24 mouse cellular contexts compared by ENCODE assay signal in genomic region chr3:84875306-84875705, GRCm38 (mm10).
A peak's percentile ranks its signal among the peaks of the same experiment; 100 is the strongest.
DNase-seq lines count a peak whose midpoint lies in the region; ATAC-seq and TF ChIP-seq lines count a peak whose summit lies in the region.
"Had no signal": no experiment of that assay in that cellular context is flagged by ENCODE, and none has a peak within 500 bp of the region (broad histone marks: within the 10 kb centered on the region; RNA-seq: fewer than 3 reads in every experiment).

No protein-coding gene starts in this region.

- WGBS in lung, embryonic 14.5 days = 47% methylated on average over 9 of the region's 9 CpGs

- ATAC-seq in lung, embryonic 14.5 days (ENCODE audit: insufficient read depth) = peak; percentile 54; the same call in 1 of the 2 replicates
- ATAC-seq: forebrain, embryonic 15.5 days; intestine, postnatal 0 days had no signal

- no peak for TF ChIP-seq CTCF in lung, embryonic 14.5 days (IDR thresholded peaks at IDR 0.05; ENCODE audit: low read depth)

- DNase-seq in lung, adult 18-20 months = peak; percentile 43 to 50
- DNase-seq in lung, postnatal 14 days = no peak
- peak; percentile 46 for DNase-seq in lung, embryonic 14.5 days
- DNase-seq in lung, postnatal 36 days = peak; percentile 64
- no peak for DNase-seq in thymus, postnatal 10 days (ENCODE audit: low spot score in 2 of 2)
- no peak for DNase-seq in gastrocnemius, adult 8-10 months (ENCODE audit: low spot score in 2 of 2)
- DNase-seq in frontal cortex, postnatal 10 days (ENCODE audit: low spot score in 2 of 2) = no peak
- DNase-seq: adrenal gland, postnatal 25 days; cerebellum, adult 9-10 months; gastrocnemius, postnatal 36 days; heart, postnatal 4 days; liver; right cerebral cortex, adult 18-20 months; right cerebral cortex, postnatal 4 days; thymus, postnatal 25 days had no signal

- no peak overlapping the region for H3K4me3 ChIP-seq in lung, embryonic 14.5 days (ENCODE audit: low read depth, low read length)
- H3K4me3 ChIP-seq: embryonic facial prominence, embryonic 15.5 days; forebrain, embryonic 15.5 days; heart, embryonic 15.5 days; hindbrain, embryonic 15.5 days; kidney, embryonic 15.5 days; limb, embryonic 10.5 days; midbrain, embryonic 12.5 days; neural tube, embryonic 15.5 days had no signal

- H3K9ac ChIP-seq in lung, embryonic 14.5 days = no peak overlapping the region
- H3K9ac ChIP-seq: embryonic facial prominence, embryonic 15.5 days; forebrain, embryonic 15.5 days; heart, embryonic 15.5 days; hindbrain, embryonic 15.5 days; kidney, embryonic 15.5 days; midbrain, embryonic 12.5 days; neural tube, embryonic 15.5 days had no signal

- no peaks in the 10 kb centered on the region for H3K27me3 ChIP-seq in lung, embryonic 14.5 days (ENCODE audit: insufficient read depth, low read length)
- H3K27me3 ChIP-seq: embryonic facial prominence, embryonic 15.5 days; forebrain, embryonic 15.5 days; heart, embryonic 15.5 days; hindbrain, embryonic 15.5 days; kidney, embryonic 15.5 days; midbrain, embryonic 12.5 days; neural tube, embryonic 15.5 days had no signal

- no peaks in the 10 kb centered on the region for H3K9me3 ChIP-seq in lung, embryonic 14.5 days (ENCODE audit: low read depth, low read length)
- H3K9me3 ChIP-seq: embryonic facial prominence, embryonic 15.5 days; forebrain, embryonic 15.5 days; heart, embryonic 15.5 days; hindbrain, embryonic 15.5 days; kidney, embryonic 15.5 days; limb, embryonic 10.5 days; midbrain, embryonic 12.5 days; neural tube, embryonic 15.5 days had no signal

- H3K4me1 ChIP-seq in lung, embryonic 14.5 days (ENCODE audit: insufficient read depth) = no peaks in the 10 kb centered on the region
- H3K4me1 ChIP-seq: embryonic facial prominence, embryonic 15.5 days; forebrain, embryonic 15.5 days; heart, embryonic 15.5 days; kidney, embryonic 15.5 days; limb, embryonic 10.5 days; midbrain, embryonic 12.5 days; neural tube, embryonic 15.5 days had no signal

- H3K27ac ChIP-seq in lung, embryonic 14.5 days (ENCODE audit: low read depth) = no peak overlapping the region
- H3K27ac ChIP-seq: embryonic facial prominence, embryonic 15.5 days; forebrain, embryonic 15.5 days; heart, embryonic 15.5 days; hindbrain, embryonic 15.5 days; kidney, embryonic 15.5 days; limb, embryonic 10.5 days; midbrain, embryonic 12.5 days; neural tube, embryonic 15.5 days had no signal

- no peak overlapping the region for H3K4me2 ChIP-seq in lung, embryonic 14.5 days
- H3K4me2 ChIP-seq: embryonic facial prominence, embryonic 15.5 days; forebrain, embryonic 15.5 days; heart, embryonic 15.5 days; hindbrain, embryonic 15.5 days; kidney, embryonic 15.5 days; midbrain, embryonic 12.5 days; neural tube, embryonic 15.5 days had no signal

- no peaks in the 10 kb centered on the region for H3K36me3 ChIP-seq in lung, embryonic 14.5 days (ENCODE audit: insufficient read depth)
- H3K36me3 ChIP-seq: embryonic facial prominence, embryonic 15.5 days; forebrain, embryonic 15.5 days; hindbrain, embryonic 15.5 days; kidney, embryonic 15.5 days; limb, embryonic 10.5 days; midbrain, embryonic 12.5 days; neural tube, embryonic 15.5 days had no signal

Comparison
In these comparisons a context has a peak if more than half of its experiments do, and no peak if none do; other contexts are left out.
1. DNase-seq: peak in lung, adult 18-20 months (2 of 2), lung, embryonic 14.5 days (single experiment) and lung, postnatal 36 days (single experiment); none in lung, postnatal 14 days (single experiment), thymus, postnatal 10 days (0 of 2), gastrocnemius, adult 8-10 months (0 of 2) and frontal cortex, postnatal 10 days (0 of 2).